Mouse (Mus musculus) thymus, adult 2 months (tissue): ENCODE results near the gene Xpo4.

Experiments
- CTCF ChIP-seq: fragments of 200-500 bp; IDR thresholded peaks from 2 replicates; pipeline ENCODE4 v1.5.1; 2012; ENCODE audit warnings: mild to moderate bottlenecking, control low read depth, low read length, moderate library complexity, borderline replicate concordance; ENCODE audit not compliant: control insufficient read depth, poor library complexity, insufficient read depth; ENCODE audit errors: extremely low read depth
- POLR2A ChIP-seq: fragments of 200-500 bp; IDR thresholded peaks from 2 replicates; pipeline ENCODE4 v1.6.1; 2012; ENCODE audit warnings: mild to moderate bottlenecking, low read length, control low read depth, moderate library complexity; ENCODE audit not compliant: control insufficient read depth, poor library complexity, insufficient read depth; ENCODE audit errors: extremely low read depth

DNA sequence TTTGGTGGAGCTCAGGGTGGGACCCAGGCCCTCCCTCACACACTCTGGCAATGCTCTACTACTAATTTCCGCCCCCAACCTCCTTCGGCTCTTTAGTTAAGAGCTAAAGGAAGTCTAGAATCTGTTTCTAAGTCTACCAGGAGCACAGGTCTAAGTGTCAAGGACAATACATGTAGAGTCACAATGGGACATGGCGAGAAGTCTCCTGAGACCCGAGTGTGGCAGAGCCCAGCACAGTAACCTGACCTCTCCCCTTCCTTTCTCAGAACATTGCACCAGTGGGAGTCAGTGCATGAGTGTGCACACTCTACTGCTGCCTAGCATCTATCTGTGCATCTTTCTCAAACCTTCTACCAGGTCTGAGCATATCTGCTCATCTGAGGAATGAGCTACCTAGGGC is 40.5 kb upstream of the Xpo4 start:
- no peak for TF ChIP-seq POLR2A
- no peak for TF ChIP-seq CTCF
